Comparison of ENCODE assay signal across 8 mouse cellular contexts in genomic region chr4:151932576-151933504, GRCm38 (mm10). TPM values are rescaled to one million over a fixed set of nuclear protein-coding genes. Genes with fewer than 3 reads are reported as not detected.
DNase-seq lines count a peak whose midpoint lies in the region; ATAC-seq lines count a peak whose summit lies in the region.

No protein-coding gene starts in this region.

- peak; percentile 38 for ATAC-seq in kidney, embryonic 15.5 days (replicated peaks; ENCODE audit: low FRiP score)
- no peak; the same call in 1 of the 2 replicates for ATAC-seq in limb, embryonic 13.5 days (ENCODE audit: low FRiP score, low read depth)

- H3K36me3 ChIP-seq in kidney, embryonic 15.5 days = 0 out of 2 replicates have a peak, but pooled peaks cover 3% of the 10 kb centered on the region
- peaks cover 28% of the 10 kb centered on the region for H3K36me3 ChIP-seq in erythroblast, embryonic 14.5 days (ENCODE audit: control insufficient read depth)
- 0 out of 2 replicates have a peak, but pooled peaks cover 7% of the 10 kb centered on the region for H3K36me3 ChIP-seq in limb, embryonic 13.5 days
- no peaks in the 10 kb centered on the region for H3K36me3 ChIP-seq in splenic B cell, adult 2 months (ENCODE audit: control insufficient read depth, insufficient read depth, low read length, poor library complexity, severe bottlenecking)

- H3K9ac ChIP-seq in kidney, embryonic 15.5 days = no peak overlapping the region
- H3K9ac ChIP-seq in limb, embryonic 13.5 days = no peak overlapping the region

- WGBS in kidney, embryonic 15.5 days = 78% methylated on average over 13 of the region's 13 CpGs
- 82% methylated on average over 13 of the region's 13 CpGs for WGBS in limb, embryonic 13.5 days

- peak overlapping the region; percentile 95 for H3K4me3 ChIP-seq in kidney, embryonic 15.5 days (replicated peaks)
- H3K4me3 ChIP-seq in erythroblast, embryonic 14.5 days (replicated peaks) = peak overlapping the region; percentile 81
- peak overlapping the region; percentile 100 for H3K4me3 ChIP-seq in limb, embryonic 13.5 days

- H3K27ac ChIP-seq in kidney, embryonic 15.5 days = no peak overlapping the region
- no peak overlapping the region for H3K27ac ChIP-seq in limb, embryonic 13.5 days

- no peaks in the 10 kb centered on the region for H3K9me3 ChIP-seq in kidney, embryonic 15.5 days (replicated peaks)
- H3K9me3 ChIP-seq in erythroblast, embryonic 14.5 days (ENCODE audit: control insufficient read depth, low read length) = no peaks in the 10 kb centered on the region
- no peaks in the 10 kb centered on the region for H3K9me3 ChIP-seq in limb, embryonic 13.5 days

- DNase-seq in kidney, adult 11 months = no peak
- peak; percentile 5 for DNase-seq in splenic B cell, adult 2 months (ENCODE audit: low read depth, low spot score)
- no peak for DNase-seq in adrenal gland, adult 2 months
- DNase-seq in left cerebral cortex, postnatal 4 days = no peak
- DNase-seq in kidney, postnatal 14 days = no peak

- intact Hi-C loops in left cerebral cortex, postnatal 4 days (cut with DNase I) = no loop called here

- 0 out of 2 replicates have a peak, but pooled peaks cover 1% of the 10 kb centered on the region for H3K27me3 ChIP-seq in kidney, embryonic 15.5 days
- peaks cover 13% of the 10 kb centered on the region for H3K27me3 ChIP-seq in erythroblast, embryonic 14.5 days (ENCODE audit: control insufficient read depth)
- H3K27me3 ChIP-seq in limb, embryonic 13.5 days = peaks cover 7% of the 10 kb centered on the region; the same call in 1 of the 2 replicates
- H3K27me3 ChIP-seq in splenic B cell, adult 2 months (ENCODE audit: control insufficient read depth, insufficient read depth, low read length, poor library complexity, severe bottlenecking) = no peaks in the 10 kb centered on the region; the same call in 1 of the 2 replicates

- H3K4me2 ChIP-seq in kidney, embryonic 15.5 days = peak overlapping the region; percentile 90
- peak overlapping the region; percentile 99 for H3K4me2 ChIP-seq in limb, embryonic 13.5 days (replicated peaks)

- peaks cover 23% of the 10 kb centered on the region for H3K4me1 ChIP-seq in kidney, embryonic 15.5 days
- peaks cover 43% of the 10 kb centered on the region for H3K4me1 ChIP-seq in erythroblast, embryonic 14.5 days (ENCODE audit: control insufficient read depth)
- H3K4me1 ChIP-seq in limb, embryonic 13.5 days = peaks cover 15% of the 10 kb centered on the region

RNA-seq across cellular contexts. Expression of gene Dnajc11, which starts 0.7 kb away (rescaled TPM):
- 77.6 and 78.3 TPM in 2 replicates for polyA plus RNA-seq in kidney, embryonic 15.5 days (2015; fragmentation: Nextera tagmentation; extraction: Ambion mirVana)
- polyA plus RNA-seq in erythroblast, embryonic 14.5 days (2012) = 7.6 and 11.2 TPM in 2 replicates
- polyA plus RNA-seq in limb, embryonic 13.5 days (2015; fragmentation: Nextera tagmentation; extraction: Ambion mirVana) = 73.7 and 76.4 TPM in 2 replicates
- 100 to 1,000 TPM in 1 of 2 experiments, 10 to 100 TPM in 1; 97.7 to 103 TPM for total RNA-seq in adrenal gland, adult 2 months (2021)
- polyA plus RNA-seq in adrenal gland, adult 2 months (2012; rRNA removed) = 84.5 and 107 TPM in 2 replicates
- 10 to 100 TPM; 74.9 to 79.2 TPM for total RNA-seq in left cerebral cortex, postnatal 4 days (2021)

RNA-seq across cellular contexts. Expression of gene Thap3, which starts 56.0 kb away (rescaled TPM):
- 39.2 and 44.8 TPM in 2 replicates for polyA plus RNA-seq in kidney, embryonic 15.5 days (2015; fragmentation: Nextera tagmentation; extraction: Ambion mirVana)
- 1.8 and 2.4 TPM in 2 replicates for polyA plus RNA-seq in erythroblast, embryonic 14.5 days (2012)
- 51.0 and 56.4 TPM in 2 replicates for polyA plus RNA-seq in limb, embryonic 13.5 days (2015; fragmentation: Nextera tagmentation; extraction: Ambion mirVana)
- 10 to 100 TPM; 13.8 to 24.1 TPM for total RNA-seq in adrenal gland, adult 2 months (2021)
- 64.6 and 88.7 TPM in 2 replicates for polyA plus RNA-seq in adrenal gland, adult 2 months (2012; rRNA removed)
- total RNA-seq in left cerebral cortex, postnatal 4 days (2021) = 10 to 100 TPM; 29.2 to 33.0 TPM

Comparison
In these comparisons a context has a peak if more than half of its experiments do, and no peak if none do; other contexts are left out.
1. RNA of gene Thap3, which starts 56.0 kb away (polyA plus RNA-seq): 64.6 to 88.7 TPM in adrenal gland, adult 2 months, 51.0 to 56.4 TPM in limb, embryonic 13.5 days and 39.2 to 44.8 TPM in kidney, embryonic 15.5 days; 1.8 to 2.4 TPM in erythroblast, embryonic 14.5 days; every median in the first group is over 10 times any median in the second.
2. Peak in every context shown above with its lines, with median percentiles within 50 percentile points of each other: H3K4me3 ChIP-seq.